Mouse (Mus musculus) liver, adult 2 months (tissue): ENCODE results near the gene Ripor3. TPM values are rescaled to one million over a fixed set of nuclear protein-coding genes. Genes with fewer than 3 reads are reported as not detected.

Source experiments
- DNase-seq: peaks from one replicate; pipeline ENCODE4 v3.0.0-alpha.2; 2011; ENCODE audit warnings: low read depth, low spot score; ENCODE audit errors: extremely low read depth
- H3K27ac ChIP-seq: fragments of 200-500 bp; replicated peaks from 2 replicates; pipeline ENCODE4 v1.5.1; 2012; ENCODE audit warnings: low read depth, mild to moderate bottlenecking, control low read depth, inconsistent platforms, low read length; ENCODE audit not compliant: insufficient read depth
- H3K27me3 ChIP-seq: fragments of 200-500 bp; 2 replicates; pipeline ENCODE4 v1.6.1; 2012; ENCODE audit warnings: mild to moderate bottlenecking, moderate library complexity, low read length, inconsistent platforms; ENCODE audit not compliant: control insufficient read depth, insufficient read depth
- H3K36me3 ChIP-seq: fragments of 200-500 bp; 2 replicates; pipeline ENCODE4 v1.6.1; 2012; ENCODE audit warnings: low read length, inconsistent platforms; ENCODE audit not compliant: control insufficient read depth, insufficient read depth
- H3K4me1 ChIP-seq: fragments of 200-500 bp; 2 replicates; pipeline ENCODE4 v1.6.1; 2011; ENCODE audit warnings: low read length; ENCODE audit not compliant: control insufficient read depth, insufficient read depth
- H3K4me3 ChIP-seq: fragments of 200-500 bp; 2 replicates; pipeline ENCODE4 v1.5.1; 2011; ENCODE audit warnings: low read depth, mild to moderate bottlenecking, control low read depth, low read length, moderate library complexity; ENCODE audit not compliant: insufficient read depth
- H3K79me2 ChIP-seq: fragments of 200-500 bp; 2 replicates; pipeline ENCODE4 v1.6.1; 2012; ENCODE audit warnings: inconsistent platforms, mild to moderate bottlenecking, low read length, moderate library complexity; ENCODE audit not compliant: control insufficient read depth, insufficient read depth
- H3K9ac ChIP-seq: fragments of 200-500 bp; 2 replicates; pipeline ENCODE4 v1.6.1; 2012; ENCODE audit warnings: low read depth, mild to moderate bottlenecking, control low read depth, inconsistent platforms, low read length
- CTCF ChIP-seq: fragments of 200-500 bp; IDR thresholded peaks from 2 replicates; pipeline ENCODE4 v1.5.1; 2011; ENCODE audit warnings: low read depth, low read length, control low read depth
- POLR2A ChIP-seq: fragments of 200-500 bp; IDR thresholded peaks from 2 replicates; pipeline ENCODE4 v1.6.1; 2011; ENCODE audit warnings: low read length, control low read depth; ENCODE audit not compliant: insufficient read depth; ENCODE audit errors: extremely low read depth
- WGBS: fragments of 180-500 bp; shearing (Covaris S2); methylation state at CpG from one replicate; pipeline ENCODE4 v1.1.7; 2018; 5-methylcytosine and 5-hydroxymethylcytosine counted together
- polyA plus RNA-seq: library from polyadenylated mRNA; depleted of rRNA; stranded (reverse); fragments of >200 nt; gene quantifications from 2 replicates; pipeline ENCODE4 v1.2.3, GENCODE M21; 2012
- total RNA-seq: library from RNA; depleted of rRNA; stranded (reverse); fragments of >200 nt; gene quantifications from 2 replicates; pipeline ENCODE4 v1.2.3, GENCODE M21; 2014

Ripor3 gene
- total and polyA plus RNA-seq, 2 experiments: 0.92 to 1.9 TPM

GRCm38 (mm10) chr2:168026467-168026866 is 16.0 kb upstream of the Ripor3 start:
- DNase-seq: no peak
- WGBS: 51% methylated on average over 3 of the region's 3 CpGs
- no peak for TF ChIP-seq CTCF
- TF ChIP-seq POLR2A: no peak
- H3K36me3 ChIP-seq: no peaks in the 10 kb centered on the region
- no peak overlapping the region for H3K4me3 ChIP-seq
- no peak overlapping the region for H3K9ac ChIP-seq
- no peak overlapping the region for H3K27ac ChIP-seq
- no peaks in the 10 kb centered on the region for H3K27me3 ChIP-seq
- no peaks in the 10 kb centered on the region for H3K4me1 ChIP-seq
- H3K79me2 ChIP-seq: no peaks in the 10 kb centered on the region

- Histone ChIP-seq H3K4me1 (no peaks in the 10 kb centered on the region), H3K27ac (no peak overlapping the region), H3K4me3 (no peak overlapping the region), H3K27me3 (no peaks in the 10 kb centered on the region), H3K36me3 (no peaks in the 10 kb centered on the region), H3K9ac (no peak overlapping the region), H3K79me2 (no peaks in the 10 kb centered on the region)
- DNase-seq: no peak
- WGBS: 95% methylated on average over 8 of the region's 8 CpGs
- TF ChIP-seq POLR2A (no peak), CTCF (no peak; the same call in 1 of the 2 replicates)
These were observed 15.5 kb upstream of the Ripor3 start for GRCm38 (mm10) chr2:168025882-168026281.

- H3K27me3 ChIP-seq: no peaks in the 10 kb centered on the region
- WGBS: 72% methylated on average over 12 of the region's 12 CpGs
- TF ChIP-seq CTCF (no peak), POLR2A (no peak)
- no peak overlapping the region for H3K4me3 ChIP-seq
- no peak overlapping the region for H3K9ac ChIP-seq
- no peak overlapping the region for H3K27ac ChIP-seq
- no peaks in the 10 kb centered on the region for H3K36me3 ChIP-seq
- H3K79me2 ChIP-seq: no peaks in the 10 kb centered on the region
- DNase-seq: no peak
- H3K4me1 ChIP-seq: no peaks in the 10 kb centered on the region
These were observed 14.8 kb upstream of the Ripor3 start for GRCm38 (mm10) chr2:168025174-168025573.

GRCm38 (mm10) chr2:168023763-168024402 is 13.5 kb upstream of the Ripor3 start:
- DNase-seq: no peak
- Histone ChIP-seq H3K4me1 (no peaks in the 10 kb centered on the region), H3K36me3 (no peaks in the 10 kb centered on the region), H3K9ac (no peak overlapping the region), H3K4me3 (no peak overlapping the region), H3K27ac (no peak overlapping the region), H3K79me2 (no peaks in the 10 kb centered on the region), H3K27me3 (no peaks in the 10 kb centered on the region)
- TF ChIP-seq POLR2A (no peak), CTCF (no peak)
- WGBS: 86% methylated on average over 3 of the region's 3 CpGs

- no peaks in the 10 kb centered on the region for H3K27me3 ChIP-seq
- H3K4me1 ChIP-seq: no peaks in the 10 kb centered on the region
- 73% methylated on average over 9 of the region's 9 CpGs for WGBS
- peak; percentile 23 for DNase-seq
- H3K36me3 ChIP-seq: no peaks in the 10 kb centered on the region
- TF ChIP-seq POLR2A (no peak), CTCF (no peak)
- H3K4me3 ChIP-seq: no peak overlapping the region
- H3K9ac ChIP-seq: no peak overlapping the region
- no peaks in the 10 kb centered on the region for H3K79me2 ChIP-seq
- no peak overlapping the region for H3K27ac ChIP-seq
These were observed 8.8 kb upstream of the Ripor3 start for GRCm38 (mm10) chr2:168019201-168019715.

- Histone ChIP-seq H3K27ac (no peak overlapping the region), H3K4me3 (no peak overlapping the region), H3K9ac (no peak overlapping the region), H3K36me3 (no peaks in the 10 kb centered on the region), H3K79me2 (no peaks in the 10 kb centered on the region), H3K27me3 (no peaks in the 10 kb centered on the region), H3K4me1 (no peaks in the 10 kb centered on the region)
- peak; percentile 46 for DNase-seq
- TF ChIP-seq POLR2A: no peak
- peak; percentile 77 for TF ChIP-seq CTCF
- WGBS: 44% methylated on average over 5 of the region's 5 CpGs
These were observed 6.6 kb upstream of the Ripor3 start for GRCm38 (mm10) chr2:168016951-168017391.
